Mouse (Mus musculus): ENCODE results near the gene Elmo2.

Gene Elmo2

GRCm38 (mm10) chr2:165259859-165260258 is 66.4 kb downstream of the Elmo2 start:
- DNase-seq (ENCODE audit: low spot score in 2 of 2), result no peak

GRCm38 (mm10) chr2:165258321-165258720 is 68.0 kb downstream of the Elmo2 start:
- no peak for DNase-seq (ENCODE audit: low spot score in 2 of 2)

- no peak for DNase-seq (ENCODE audit: low spot score in 2 of 2)
Observed at GRCm38 (mm10) chr2:165257151-165257834, 69.0 kb downstream of the Elmo2 start.

- no peak for DNase-seq (ENCODE audit: low spot score in 2 of 2)
Observed at GRCm38 (mm10) chr2:165256213-165256612, 70.1 kb downstream of the Elmo2 start.

- DNase-seq (ENCODE audit: low spot score in 2 of 2), result no peak
Observed at GRCm38 (mm10) chr2:165253867-165254266, 72.4 kb downstream of the Elmo2 start.

GRCm38 (mm10) chr2:165253269-165253668 is 73.0 kb downstream of the Elmo2 start:
- DNase-seq (ENCODE audit: low spot score in 2 of 2), result no peak

- no peak for DNase-seq (ENCODE audit: low spot score in 2 of 2)
Observed at GRCm38 (mm10) chr2:165252801-165253200, 73.5 kb downstream of the Elmo2 start.

- DNase-seq (ENCODE audit: low spot score in 2 of 2), result no peak
Observed at GRCm38 (mm10) chr2:165252381-165252780, 73.9 kb downstream of the Elmo2 start.

GRCm38 (mm10) chr2:165250903-165251302 is 75.4 kb downstream of the Elmo2 start:
- no peak for DNase-seq (ENCODE audit: low spot score in 2 of 2)

- no peak for DNase-seq (ENCODE audit: low spot score in 2 of 2)
Observed at GRCm38 (mm10) chr2:165248967-165249366, 77.3 kb downstream of the Elmo2 start.

GRCm38 (mm10) chr2:165246349-165246748 is 79.9 kb downstream of the Elmo2 start:
- DNase-seq (ENCODE audit: low spot score in 2 of 2), result no peak

GRCm38 (mm10) chr2:165243122-165243720 is 83.1 kb downstream of the Elmo2 start:
- DNase-seq (ENCODE audit: low spot score in 2 of 2), result no peak

- DNase-seq (ENCODE audit: low spot score in 2 of 2), result no peak
Observed at GRCm38 (mm10) chr2:165242575-165242974, 83.7 kb downstream of the Elmo2 start.

- DNase-seq (ENCODE audit: low spot score in 2 of 2), result no peak
Observed at GRCm38 (mm10) chr2:165241786-165242185, 84.5 kb downstream of the Elmo2 start.

- no peak for DNase-seq (ENCODE audit: low spot score in 2 of 2)
Observed at GRCm38 (mm10) chr2:165240371-165240770, 85.9 kb downstream of the Elmo2 start.

- DNase-seq (ENCODE audit: low spot score in 2 of 2), result no peak
Observed at GRCm38 (mm10) chr2:165239533-165240144, 86.6 kb downstream of the Elmo2 start.

GRCm38 (mm10) chr2:165238416-165239145 is 87.7 kb downstream of the Elmo2 start:
- DNase-seq (ENCODE audit: low spot score in 2 of 2), result peak in 1 of 2 experiments; percentile 52

Measured in urinary bladder, postnatal 36 days (tissue).